Mouse (Mus musculus) heart, adult 2 months (tissue): ENCODE measurements at regions not wholly inside any gene's neighbourhood (a gene's known extent, or its start where the extent isn't known, plus 50 kb on each side); places are given as distances from the start of the nearest gene placed in this dataset.

Experiments used
- DNase-seq, 2 experiments: peaks; one replicate each; pipeline ENCODE4 v3.0.0; 2021
- H3K27ac ChIP-seq: fragments of 200-600 bp; 2 replicates; pipeline ENCODE4 v1.8.1; 2022
- H3K27me3 ChIP-seq: fragments of 200-500 bp; 2 replicates; pipeline ENCODE4 v1.6.1; 2012; ENCODE audit warnings: mild to moderate bottlenecking, low read length, inconsistent platforms, mixed read lengths; ENCODE audit not compliant: control insufficient read depth, insufficient read depth
- H3K36me3 ChIP-seq: fragments of 200-500 bp; 2 replicates; pipeline ENCODE4 v1.6.1; 2012; ENCODE audit warnings: low read length, inconsistent platforms; ENCODE audit not compliant: control insufficient read depth, insufficient read depth
- H3K4me1 ChIP-seq: fragments of 200-500 bp; 2 replicates; pipeline ENCODE4 v1.6.1; 2011; ENCODE audit warnings: low read length; ENCODE audit not compliant: control insufficient read depth, insufficient read depth
- H3K4me3 ChIP-seq: fragments of 200-600 bp; 2 replicates; pipeline ENCODE4 v1.8.1; 2022
- H3K79me2 ChIP-seq: fragments of 200-500 bp; replicated peaks from 2 replicates; pipeline ENCODE4 v1.6.1; 2012; ENCODE audit warnings: mild to moderate bottlenecking, inconsistent platforms, low read length, moderate library complexity, mixed read lengths; ENCODE audit not compliant: control insufficient read depth, insufficient read depth
- H3K9ac ChIP-seq: fragments of 200-500 bp; 2 replicates; pipeline ENCODE4 v1.6.1; 2012; ENCODE audit warnings: low read depth, mild to moderate bottlenecking, control low read depth, inconsistent platforms, low read length, mixed read lengths
- CTCF ChIP-seq: fragments of 200-600 bp; IDR thresholded peaks from 2 replicates; pipeline ENCODE4 v1.8.1; 2022; ENCODE audit warnings: antibody characterized with exemption, mild to moderate bottlenecking, moderate library complexity
- EP300 ChIP-seq: fragments of 200-500 bp; IDR thresholded peaks from 2 replicates; pipeline ENCODE4 v1.6.1; 2011; ENCODE audit warnings: low read depth, low read length, control low read depth; ENCODE audit not compliant: insufficient read depth
- POLR2A ChIP-seq: fragments of 200-500 bp; IDR thresholded peaks from 2 replicates; pipeline ENCODE4 v1.6.1; 2011; ENCODE audit warnings: mild to moderate bottlenecking, low read depth, low read length, control low read depth; ENCODE audit not compliant: insufficient read depth
- WGBS: fragments of 180-500 bp; shearing (Covaris S2); methylation state at CpG from one replicate; pipeline ENCODE4 v1.1.7; 2018; 5-methylcytosine and 5-hydroxymethylcytosine counted together
- intact Hi-C: fragments of 180-260 bp; cut with DNase I; formaldehyde crosslinking; loops from one replicate; pipeline ENCODE4 v1.15.1; 2025

GRCm38 (mm10) chr6:78797013-78797412, 328.3 kb upstream of the Reg3g start:
- intact Hi-C loops, result no loop called here
- Histone ChIP-seq H3K36me3 (no peaks in the 10 kb centered on the region), H3K27me3 (no peaks in the 10 kb centered on the region), H3K79me2 (no peaks in the 10 kb centered on the region), H3K4me3 (no peak overlapping the region), H3K9ac (no peak overlapping the region), H3K27ac (no peak overlapping the region), H3K4me1 (no peaks in the 10 kb centered on the region)
- WGBS, result 57% methylated on average over 2 of the region's 2 CpGs
- no peak for DNase-seq
- TF ChIP-seq EP300 (no peak), POLR2A (no peak), CTCF (no peak)

- DNase-seq, result no peak
- Histone ChIP-seq H3K4me3 (no peak overlapping the region), H3K9ac (no peak overlapping the region), H3K27ac (no peak overlapping the region), H3K79me2 (no peaks in the 10 kb centered on the region), H3K4me1 (no peaks in the 10 kb centered on the region), H3K36me3 (no peaks in the 10 kb centered on the region), H3K27me3 (no peaks in the 10 kb centered on the region)
- 66% methylated on average over 2 of the region's 2 CpGs for WGBS
- TF ChIP-seq EP300 (no peak), POLR2A (no peak), CTCF (no peak)
- intact Hi-C loops, result no loop called here
Observed at GRCm38 (mm10) chr6:78788972-78789371, 320.3 kb upstream of the Reg3g start.

GRCm38 (mm10) chr6:78757619-78758018, 288.9 kb upstream of the Reg3g start:
- Histone ChIP-seq H3K79me2 (no peaks in the 10 kb centered on the region), H3K36me3 (no peaks in the 10 kb centered on the region), H3K9ac (no peak overlapping the region), H3K4me3 (no peak overlapping the region), H3K27me3 (no peaks in the 10 kb centered on the region), H3K4me1 (no peaks in the 10 kb centered on the region), H3K27ac (no peak overlapping the region)
- WGBS, result 90% methylated on average over 3 of the region's 3 CpGs
- TF ChIP-seq POLR2A (no peak), CTCF (0 out of 2 replicates have a peak, but pooled peaks have one; percentile 20), EP300 (no peak)
- DNase-seq, result no peak
- intact Hi-C loops, result no loop called here
